Mouse (Mus musculus) heart, embryonic 11.5 days (tissue): ENCODE data around the gene Emc3. TPM values are rescaled to one million over a fixed set of nuclear protein-coding genes. Genes with fewer than 3 reads are reported as not detected.

Experiments used
- ATAC-seq: fragments of 200-750 bp; cut with Nextera tagmentation; replicated peaks from 2 replicates; pipeline ENCODE4 v1.8.0; 2017; ENCODE audit warnings: moderate library complexity; ENCODE audit not compliant: insufficient number of reproducible peaks, low FRiP score, low TSS enrichment
- H3K27ac ChIP-seq: fragments of 300-500 bp; sonication (generic); 2 replicates; pipeline ENCODE4 v1.5.1; 2014; ENCODE audit warnings: mild to moderate bottlenecking, low read depth, low read length
- H3K27me3 ChIP-seq: fragments of 300-500 bp; sonication (generic); 2 replicates; pipeline ENCODE4 v1.6.1; 2014; ENCODE audit warnings: mild to moderate bottlenecking, low read length, mixed read lengths; ENCODE audit not compliant: control insufficient read depth, insufficient read depth
- H3K36me3 ChIP-seq: fragments of 300-500 bp; sonication (generic); 2 replicates; pipeline ENCODE4 v1.6.1; 2014; ENCODE audit warnings: mild to moderate bottlenecking, low read length, moderate library complexity, mixed read lengths; ENCODE audit not compliant: control insufficient read depth, insufficient read depth
- H3K4me1 ChIP-seq: fragments of 300-500 bp; sonication (generic); 2 replicates; pipeline ENCODE4 v1.6.1; 2014; ENCODE audit warnings: low read length; ENCODE audit not compliant: control insufficient read depth, insufficient read depth
- H3K4me2 ChIP-seq: fragments of 300-500 bp; sonication (generic); 2 replicates; pipeline ENCODE4 v1.6.1; 2014; ENCODE audit warnings: mild to moderate bottlenecking, moderate library complexity
- H3K4me3 ChIP-seq: fragments of 300-500 bp; sonication (generic); 2 replicates; pipeline ENCODE4 v1.5.1; 2014; ENCODE audit warnings: low read depth, low read length
- H3K9ac ChIP-seq: fragments of 300-500 bp; sonication (generic); 2 replicates; pipeline ENCODE4 v1.6.1; 2014; ENCODE audit warnings: mild to moderate bottlenecking, low read depth, low read length, moderate library complexity
- H3K9me3 ChIP-seq: fragments of 300-500 bp; sonication (generic); replicated peaks from 2 replicates; pipeline ENCODE4 v1.6.1; 2016; ENCODE audit warnings: low read length; ENCODE audit not compliant: control insufficient read depth
- WGBS: fragments of 180-500 bp; shearing (Covaris S2); extraction: QIAGEN DNeasy Blood & Tissue Kit; methylation state at CpG from one replicate; pipeline ENCODE4 v1.1.7; 2014; ENCODE audit not compliant: insufficient replicate concordance; 5-methylcytosine and 5-hydroxymethylcytosine counted together
- polyA plus RNA-seq: library from polyadenylated mRNA; unstranded; fragments of >200 nt; fragmentation: Nextera tagmentation; extraction: Ambion mirVana; gene quantifications from 2 replicates; pipeline ENCODE4 v1.2.1, GENCODE M21; 2014

The Emc3 gene
- polyA plus RNA-seq, result 79.5 and 83.4 TPM in 2 replicates

DNA sequence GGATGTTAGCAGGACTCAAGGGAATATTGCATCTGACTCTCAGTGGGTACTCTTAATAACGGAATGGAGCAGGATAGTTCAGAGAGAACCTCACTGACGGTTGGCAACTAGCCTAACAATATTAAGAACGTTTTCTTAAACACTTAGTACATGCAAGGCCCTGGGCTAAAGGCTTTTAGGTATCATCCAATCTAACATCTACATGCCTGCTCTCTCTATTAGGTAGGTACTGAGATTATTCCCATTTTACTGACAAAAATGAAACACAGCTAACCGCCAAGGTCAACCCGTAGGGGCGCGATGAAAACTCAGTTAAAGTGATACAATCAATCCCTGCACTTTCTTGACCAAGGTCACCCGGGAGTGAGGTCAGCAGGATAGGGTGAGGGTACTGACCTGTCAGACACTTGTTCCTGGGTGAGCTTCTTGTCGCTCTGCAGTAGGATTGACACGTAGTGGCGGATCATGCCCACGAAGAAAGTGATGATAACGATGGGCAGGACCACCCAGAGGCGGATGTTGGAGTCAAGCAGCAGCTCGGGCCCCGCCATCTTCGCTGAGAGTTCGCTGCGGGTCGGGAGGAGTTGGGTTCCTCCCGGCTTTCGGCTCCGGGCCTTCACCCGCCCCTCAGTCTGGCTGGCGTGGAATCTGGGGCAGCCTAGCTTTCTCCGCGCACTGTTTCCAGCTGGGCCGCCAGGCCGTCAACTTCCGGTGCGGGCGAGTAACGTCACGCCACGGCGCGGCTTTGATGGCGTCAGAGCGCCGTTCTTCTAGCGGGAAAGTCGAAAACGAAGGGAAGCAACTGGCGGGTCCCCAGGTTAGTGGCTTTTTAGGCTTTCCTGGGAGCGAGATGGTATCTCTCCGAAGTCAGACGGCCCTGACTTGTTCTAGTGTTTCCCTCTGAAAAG lies at the start of gene Emc3, which contains the start of gene Fancd2:
Emc3 (minus strand) TSS at position 721 of the 908 bp plus-strand sequence.
Fancd2 (plus strand) TSS at position 751 of the 908 bp plus-strand sequence.
- peak within 1 kb of the TSS; percentile 64 for H3K4me3 ChIP-seq

DNA sequence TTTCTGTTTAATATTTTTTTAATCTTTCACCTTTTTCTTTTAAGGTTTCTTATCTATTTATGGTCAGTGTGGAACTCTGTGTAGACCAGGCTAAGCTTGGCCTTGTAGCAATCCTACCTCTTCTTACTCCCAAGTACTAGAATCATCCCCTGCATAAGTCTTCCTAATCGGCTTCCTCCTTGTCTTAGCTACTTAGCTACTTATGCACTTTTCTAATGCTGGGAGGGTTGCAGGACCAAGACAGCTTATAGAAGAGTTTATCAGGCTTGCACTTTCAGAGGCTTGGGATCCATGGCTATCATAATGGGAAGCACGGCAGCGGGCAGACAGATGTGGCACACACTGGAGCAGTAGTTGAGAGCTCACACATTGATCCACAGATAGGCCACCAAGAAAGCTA lies 47.9 kb upstream of the Emc3 start:
- Histone ChIP-seq H3K9ac (no peak overlapping the region), H3K4me3 (no peak overlapping the region), H3K9me3 (no peaks in the 10 kb centered on the region), H3K4me2 (no peak overlapping the region), H3K27ac (no peak overlapping the region), H3K4me1 (no peaks in the 10 kb centered on the region), H3K27me3 (no peaks in the 10 kb centered on the region), H3K36me3 (no peaks in the 10 kb centered on the region; the same call in none of the 2 replicates)
- WGBS, result 87% methylated on average over 3 of the region's 3 CpGs
- ATAC-seq, result no peak

More for the DNA sequence above, at the start of gene Emc3, which contains the start of gene Fancd2:
- no peaks in the 10 kb centered on the region for H3K9me3 ChIP-seq
- H3K4me1 ChIP-seq, result peaks cover 12% of the 10 kb centered on the region
- peak within 1 kb of the TSS; percentile 54; the same call in 1 of the 2 replicates for H3K27ac ChIP-seq
- WGBS, result under 1% methylated on average over 47 of the region's 47 CpGs
- peak; percentile 74; the same call in 1 of the 2 replicates for ATAC-seq
- peak within 1 kb of the TSS; percentile 77 for H3K9ac ChIP-seq
- H3K4me2 ChIP-seq, result peak within 1 kb of the TSS; percentile 66
- H3K36me3 ChIP-seq, result no peaks in the 10 kb centered on the region
- no peaks in the 10 kb centered on the region for H3K27me3 ChIP-seq

DNA sequence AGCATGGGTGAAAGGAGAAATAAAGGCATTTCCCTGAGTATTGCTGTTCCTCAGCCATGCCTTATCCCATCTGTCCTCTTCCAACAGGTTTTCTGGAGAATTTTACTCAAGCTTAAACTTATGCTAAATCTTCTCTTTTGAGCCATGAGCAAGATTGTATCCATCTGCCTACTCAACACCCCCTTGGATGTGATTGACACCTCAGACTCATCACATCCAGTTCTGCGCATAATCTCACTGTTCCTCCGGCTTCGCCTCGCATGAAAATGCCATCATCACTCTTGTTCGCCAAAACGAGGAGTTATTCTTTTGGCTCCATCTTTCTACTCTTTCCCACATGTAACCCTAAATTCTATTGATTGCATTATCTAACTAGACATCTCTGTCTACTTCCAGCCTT lies 44.6 kb upstream of the Emc3 start:
- Histone ChIP-seq H3K9ac (no peak overlapping the region), H3K27me3 (no peaks in the 10 kb centered on the region), H3K36me3 (no peaks in the 10 kb centered on the region; the same call in none of the 2 replicates), H3K4me1 (no peaks in the 10 kb centered on the region), H3K9me3 (no peaks in the 10 kb centered on the region), H3K4me2 (no peak overlapping the region), H3K27ac (no peak overlapping the region), H3K4me3 (no peak overlapping the region)
- WGBS, result 93% methylated on average over 6 of the region's 6 CpGs
- no peak for ATAC-seq

DNA sequence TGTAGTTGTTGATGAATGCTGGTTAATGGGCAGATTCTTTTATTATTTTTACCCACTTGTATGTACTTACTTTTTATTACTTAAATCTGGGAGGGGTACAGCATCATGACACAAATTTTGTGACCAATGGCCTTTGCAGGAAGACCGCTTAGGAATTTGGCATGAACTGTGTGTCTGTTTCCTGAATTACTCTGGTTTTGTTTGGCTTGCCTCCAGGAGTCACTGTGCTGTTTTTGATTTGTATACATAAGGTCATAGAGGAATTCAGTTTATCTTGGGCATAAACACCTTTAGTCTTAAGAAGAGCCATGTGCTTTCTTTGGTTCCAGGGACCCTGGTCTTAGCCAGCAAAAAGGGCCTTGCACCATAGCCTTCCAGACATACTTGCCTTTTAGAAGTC lies 33.1 kb upstream of the Emc3 start:
- no peak for ATAC-seq
- Histone ChIP-seq H3K27me3 (no peaks in the 10 kb centered on the region), H3K4me2 (no peak overlapping the region), H3K4me1 (no peaks in the 10 kb centered on the region), H3K4me3 (no peak overlapping the region), H3K36me3 (peaks cover 5% of the 10 kb centered on the region), H3K9me3 (no peaks in the 10 kb centered on the region), H3K9ac (no peak overlapping the region), H3K27ac (no peak overlapping the region)
- WGBS, result 85% methylated on average over 1 of the region's 1 CpGs

DNA sequence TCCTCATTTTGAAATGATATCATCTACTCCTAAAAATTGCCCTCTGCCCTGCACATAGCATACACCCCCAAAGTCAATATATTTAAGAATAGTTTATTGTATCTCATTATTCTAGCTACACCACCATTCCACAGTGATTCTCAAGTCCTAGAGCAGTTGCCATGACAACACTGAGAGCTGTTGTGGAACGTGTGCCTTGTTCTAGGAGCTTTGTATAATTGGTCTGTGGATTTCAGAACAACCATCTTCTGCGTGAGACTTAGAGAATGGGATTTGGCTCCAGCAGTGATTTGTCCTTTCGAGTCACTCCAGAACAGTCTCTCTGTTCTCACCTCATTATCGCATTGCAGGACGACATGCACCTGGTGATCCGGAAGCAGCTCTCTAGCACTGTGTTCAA lies 28.3 kb upstream of the Emc3 start:
- Histone ChIP-seq H3K9ac (no peak overlapping the region), H3K9me3 (no peaks in the 10 kb centered on the region), H3K27ac (no peak overlapping the region), H3K27me3 (no peaks in the 10 kb centered on the region), H3K4me2 (no peak overlapping the region), H3K36me3 (no peaks in the 10 kb centered on the region), H3K4me1 (no peaks in the 10 kb centered on the region), H3K4me3 (no peak overlapping the region)
- WGBS, result 84% methylated on average over 6 of the region's 6 CpGs
- ATAC-seq, result no peak

DNA sequence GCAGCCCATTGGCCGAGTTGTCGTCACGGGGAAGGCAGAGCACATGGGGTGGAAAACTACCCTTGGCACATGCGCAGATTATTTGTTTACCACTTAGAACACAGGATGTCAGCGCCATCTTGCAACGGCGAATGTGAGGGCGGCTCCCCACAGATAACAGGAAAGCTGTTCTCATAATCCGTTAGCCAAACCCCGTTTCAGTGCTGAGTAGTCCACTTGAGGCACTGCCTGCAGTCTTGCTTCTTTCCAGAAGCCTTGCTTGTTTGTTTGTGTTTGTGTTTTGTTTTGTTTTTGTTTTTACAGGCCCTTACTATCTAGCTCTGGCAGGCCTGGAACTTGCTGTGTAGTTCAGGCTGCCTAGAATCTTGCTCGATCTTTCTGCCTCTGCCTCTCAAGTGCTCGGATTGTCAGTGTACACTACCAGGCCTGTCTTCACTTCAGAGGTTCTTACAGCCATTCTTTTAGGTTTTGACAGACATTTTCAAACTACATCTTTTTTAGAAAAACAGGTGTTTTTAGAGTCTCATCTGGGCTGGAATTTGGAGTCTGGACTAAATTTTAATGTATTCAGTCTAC lies 12.5 kb upstream of the Emc3 start:
- peaks cover 8% of the 10 kb centered on the region; the same call in 1 of the 2 replicates for H3K36me3 ChIP-seq
- no peaks in the 10 kb centered on the region for H3K4me1 ChIP-seq
- no peak overlapping the region for H3K9ac ChIP-seq
- H3K4me3 ChIP-seq, result no peak overlapping the region
- no peak overlapping the region for H3K4me2 ChIP-seq
- no peaks in the 10 kb centered on the region for H3K9me3 ChIP-seq
- no peaks in the 10 kb centered on the region for H3K27me3 ChIP-seq
- no peak for ATAC-seq
- H3K27ac ChIP-seq, result no peak overlapping the region
- WGBS, result 89% methylated on average over 8 of the region's 12 CpGs

DNA sequence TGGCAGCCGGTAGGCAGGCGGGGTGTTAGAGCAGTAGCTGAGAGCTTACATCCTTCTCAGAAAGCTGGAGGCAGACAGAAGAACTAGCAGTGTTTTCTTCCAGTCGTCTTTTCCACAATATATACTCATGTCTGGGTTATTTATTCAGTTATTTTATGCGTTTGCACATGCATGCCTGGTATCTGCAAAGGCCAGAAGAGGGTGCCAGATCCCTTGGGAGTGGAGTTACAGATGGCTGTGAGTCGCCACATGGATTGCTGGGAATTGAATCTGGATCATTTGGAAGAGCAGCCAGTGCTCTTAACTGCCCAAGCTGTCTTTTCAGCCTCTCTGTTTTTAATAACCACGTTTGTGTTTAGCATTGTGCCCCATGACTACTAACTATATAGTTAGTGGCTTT lies 10.2 kb upstream of the Emc3 start:
- Histone ChIP-seq H3K27me3 (no peaks in the 10 kb centered on the region), H3K36me3 (peaks cover 8% of the 10 kb centered on the region; the same call in 1 of the 2 replicates)
- no peak for ATAC-seq

DNA sequence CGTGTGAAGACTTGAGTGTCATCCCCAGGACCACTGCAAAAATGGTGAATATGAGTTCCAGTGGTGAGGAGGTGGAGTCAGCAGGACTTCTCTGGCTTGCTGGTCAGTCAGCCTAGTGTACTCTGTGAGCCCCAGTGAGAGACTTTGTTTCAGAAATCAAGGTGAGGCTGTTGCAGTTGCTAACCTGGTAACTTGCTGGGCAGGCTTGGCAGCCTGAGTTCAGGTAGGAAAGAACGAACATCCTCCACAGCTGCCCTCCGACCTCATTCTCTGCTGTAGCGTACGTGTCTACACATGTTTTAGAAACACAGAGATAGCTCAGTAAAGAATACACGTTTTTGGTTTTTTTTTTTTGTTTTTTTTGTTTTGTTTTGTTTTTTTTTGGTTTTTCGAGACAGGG lies 3.4 kb upstream of the Emc3 start:
- WGBS, result 81% methylated on average over 7 of the region's 7 CpGs
- Histone ChIP-seq H3K4me2 (no peak overlapping the region), H3K9me3 (no peaks in the 10 kb centered on the region), H3K4me1 (peaks cover 12% of the 10 kb centered on the region), H3K4me3 (no peak overlapping the region), H3K36me3 (peaks cover 4% of the 10 kb centered on the region; the same call in 1 of the 2 replicates), H3K9ac (no peak overlapping the region; the same call in 1 of the 2 replicates), H3K27me3 (no peaks in the 10 kb centered on the region), H3K27ac (no peak overlapping the region)
- no peak for ATAC-seq

More for the DNA sequence above, 10.2 kb upstream of the Emc3 start:
- no peak overlapping the region for H3K4me3 ChIP-seq
- no peaks in the 10 kb centered on the region for H3K4me1 ChIP-seq
- no peak overlapping the region for H3K4me2 ChIP-seq
- no peaks in the 10 kb centered on the region for H3K9me3 ChIP-seq
- WGBS, result 86% methylated on average over 6 of the region's 6 CpGs
- no peak overlapping the region for H3K27ac ChIP-seq
- H3K9ac ChIP-seq, result no peak overlapping the region
